Mouse (Mus musculus): ENCODE measurements at regions not wholly inside any gene's neighbourhood (a gene's known extent, or its start where the extent isn't known, plus 50 kb on each side); places are given as distances from the start of the nearest gene placed in this dataset.
A peak's percentile ranks its signal among the peaks of the same experiment; 100 is the strongest.

DNA sequence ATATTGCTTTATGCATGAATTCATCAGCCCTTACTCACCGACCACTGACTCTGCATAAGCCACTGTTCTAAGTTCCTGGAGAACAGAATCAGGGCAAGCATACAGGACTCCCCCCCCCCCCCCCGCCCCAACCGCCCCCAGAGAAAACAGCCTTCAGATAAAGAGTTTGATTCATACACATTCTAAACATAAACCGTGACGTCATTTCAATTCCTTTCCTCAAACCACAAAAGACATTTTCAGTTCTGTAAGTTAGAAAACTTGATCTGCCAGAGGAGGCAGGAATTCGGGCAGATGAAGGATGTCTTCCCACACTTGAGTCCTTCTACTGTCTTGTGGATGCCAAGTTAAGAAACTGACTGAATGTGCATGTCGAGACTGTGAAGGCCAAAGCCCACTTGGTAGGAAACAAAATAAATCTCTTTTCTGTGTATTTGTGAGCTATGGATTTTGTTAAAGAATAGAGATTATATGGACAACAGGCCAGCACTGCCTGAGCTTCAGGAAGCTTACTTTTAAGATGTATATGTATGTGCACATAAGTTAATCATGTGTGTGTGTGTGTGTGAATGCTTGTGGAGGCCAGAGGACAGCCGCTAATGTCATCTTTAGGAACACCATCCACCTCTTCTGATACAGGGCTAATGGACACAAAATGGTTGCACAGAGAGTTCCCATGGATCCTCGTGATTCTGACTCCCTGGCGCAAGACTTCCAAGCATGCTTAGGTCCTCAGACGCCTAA is 202.4 kb downstream of the Sox4 start:
- DNase-seq = no peak

DNA sequence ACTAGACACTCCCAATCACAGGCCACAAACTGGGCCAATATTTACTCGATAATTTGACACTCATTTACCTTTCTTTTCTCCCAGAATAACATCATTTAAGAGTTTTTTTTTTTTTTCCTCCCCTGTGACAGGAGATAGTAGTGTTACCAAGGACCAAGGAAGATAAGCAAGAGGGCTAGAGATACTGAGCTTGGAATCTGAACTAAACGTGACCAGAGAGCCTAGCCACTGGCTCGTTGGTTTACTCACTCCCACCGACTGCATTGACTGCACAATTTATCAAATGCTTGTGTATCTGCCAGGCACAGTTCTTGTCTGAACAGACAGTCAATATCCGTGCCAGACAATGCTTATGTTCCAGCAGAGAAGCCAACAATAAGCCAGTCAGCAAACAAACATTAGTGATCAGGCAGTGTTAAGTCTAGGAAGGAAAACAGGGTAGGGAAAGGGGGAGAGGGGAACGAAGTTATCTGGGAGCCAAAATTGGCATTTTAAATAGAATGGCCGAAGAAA is 213.3 kb downstream of the Sox4 start:
- DNase-seq = no peak

DNA sequence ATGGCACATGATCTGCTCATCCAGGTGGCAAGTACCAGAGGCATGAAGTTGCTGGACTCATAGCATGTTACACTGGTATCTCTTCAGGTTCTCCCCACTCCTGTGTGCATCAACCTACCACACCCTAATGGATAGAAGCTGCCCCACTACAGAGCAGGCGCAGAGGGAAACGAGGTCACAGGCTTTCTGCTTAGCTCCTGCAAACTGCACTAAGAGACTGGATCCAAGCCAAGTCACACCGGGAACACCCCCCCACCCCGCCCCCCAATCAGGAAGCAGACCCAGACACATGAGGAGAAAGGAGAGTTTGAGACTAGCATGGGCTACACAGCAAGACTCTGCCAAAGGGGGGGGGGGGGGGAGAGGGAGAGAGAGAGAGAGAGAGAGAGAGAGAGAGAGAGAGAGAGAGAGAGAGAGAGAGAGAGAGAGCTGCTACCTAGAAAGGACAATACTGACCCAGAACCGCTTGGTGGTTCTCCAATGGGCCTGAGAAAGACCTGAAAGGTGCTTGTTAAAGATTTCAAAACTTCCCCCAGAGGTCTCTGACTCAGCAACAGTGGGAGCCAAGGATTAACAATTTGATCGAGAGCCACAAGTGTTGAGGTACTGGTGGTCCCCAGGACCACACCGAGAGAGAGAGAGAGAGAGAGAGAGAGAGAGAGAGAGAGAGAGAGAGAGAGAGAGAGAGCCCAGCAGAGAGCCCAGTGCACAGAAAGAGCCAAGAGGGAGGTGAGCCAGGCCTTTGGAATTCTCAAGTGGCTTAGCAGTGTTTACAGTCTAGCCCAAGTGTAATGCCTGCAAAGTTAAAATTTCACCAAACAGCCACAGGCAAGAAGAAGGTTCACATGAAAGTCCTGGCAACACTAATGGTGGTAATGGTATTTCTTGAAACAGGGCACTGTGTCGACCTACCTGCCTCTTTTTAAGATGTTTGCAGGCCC is 215.1 kb downstream of the Sox4 start:
- peak; percentile 79 for DNase-seq

DNA sequence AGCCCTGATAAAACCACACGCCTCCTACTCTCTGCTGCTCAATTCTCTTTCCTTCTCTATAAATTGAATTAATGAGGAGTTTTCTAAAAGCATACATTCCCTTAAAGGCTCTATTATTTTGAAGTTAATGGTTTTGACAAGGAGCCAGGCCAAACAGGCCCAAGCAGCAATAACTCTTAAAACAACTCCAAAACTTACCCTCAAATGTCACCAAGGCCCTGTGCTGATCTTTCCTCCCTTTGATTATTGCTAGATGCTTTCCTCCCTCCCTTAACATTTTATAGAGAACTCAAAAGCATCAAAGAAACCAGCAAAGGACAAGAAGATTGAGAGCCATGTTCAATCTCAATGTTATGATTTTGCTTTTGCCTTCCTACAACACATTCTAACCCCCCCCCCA is 221.0 kb downstream of the Sox4 start:
- DNase-seq = no peak

DNA sequence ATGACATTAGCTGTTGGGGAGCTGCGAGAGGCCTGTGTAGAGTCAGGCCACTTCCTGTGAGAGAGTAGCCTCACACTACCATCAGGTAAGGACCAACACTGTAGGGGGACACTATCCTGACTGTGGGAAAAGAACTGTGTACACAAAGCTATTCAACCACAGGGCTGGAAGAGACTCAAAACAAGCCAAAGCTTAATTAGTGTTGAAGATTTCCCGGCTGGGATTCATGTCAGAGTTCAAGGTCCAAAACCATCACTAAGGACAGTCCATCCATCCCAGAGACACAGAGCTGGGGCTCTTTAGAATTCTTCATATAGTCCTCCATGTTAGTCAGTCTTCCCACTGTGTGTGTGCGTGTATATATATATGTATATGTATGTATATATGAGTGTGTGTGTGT is 221.5 kb downstream of the Sox4 start:
- peak; percentile 73 for DNase-seq

DNA sequence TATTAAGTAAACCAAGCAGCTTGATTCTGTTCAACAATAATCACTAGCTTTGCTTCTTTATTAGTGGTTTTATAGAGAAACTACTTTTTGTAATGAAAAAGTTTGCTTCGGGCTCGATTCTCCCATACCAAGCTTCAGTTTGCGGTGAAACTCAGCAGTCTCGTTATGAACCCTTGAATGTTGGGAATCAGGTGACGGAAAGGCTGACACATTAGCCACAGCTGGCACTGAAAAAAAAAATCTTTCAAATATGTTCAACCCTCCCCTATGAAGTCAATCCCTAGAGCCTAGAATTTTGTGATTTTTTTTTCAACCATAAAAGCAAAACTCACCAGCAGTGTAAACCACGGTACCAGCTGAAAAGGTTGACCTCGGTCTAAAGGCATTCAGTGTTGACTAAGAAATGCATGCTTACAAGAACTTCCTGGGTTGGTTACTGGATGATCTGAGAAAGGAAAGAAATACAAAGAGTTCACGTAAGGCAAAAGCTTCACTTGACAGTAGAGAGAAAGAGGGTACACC is 223.4 kb downstream of the Sox4 start:
- DNase-seq = no peak

DNA sequence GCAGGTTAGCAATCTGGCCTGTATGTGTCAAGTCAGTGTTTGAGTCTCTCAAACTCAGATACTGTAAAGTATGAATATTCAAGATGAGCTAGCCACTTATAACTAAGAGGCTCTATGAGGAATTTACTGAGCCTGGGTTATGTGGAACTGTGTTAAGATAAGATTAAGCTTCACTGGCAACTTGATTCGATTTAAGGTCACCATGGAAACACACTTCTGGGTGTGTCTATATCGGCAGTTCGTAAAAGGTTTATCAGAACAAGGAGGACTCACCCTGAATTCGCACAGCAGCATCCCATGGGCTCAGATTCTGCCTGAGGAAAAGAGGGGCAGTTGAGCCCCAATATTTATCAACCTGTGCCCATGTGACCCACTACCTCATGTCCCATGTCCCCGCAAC is 224.7 kb downstream of the Sox4 start:
- DNase-seq = no peak

DNA sequence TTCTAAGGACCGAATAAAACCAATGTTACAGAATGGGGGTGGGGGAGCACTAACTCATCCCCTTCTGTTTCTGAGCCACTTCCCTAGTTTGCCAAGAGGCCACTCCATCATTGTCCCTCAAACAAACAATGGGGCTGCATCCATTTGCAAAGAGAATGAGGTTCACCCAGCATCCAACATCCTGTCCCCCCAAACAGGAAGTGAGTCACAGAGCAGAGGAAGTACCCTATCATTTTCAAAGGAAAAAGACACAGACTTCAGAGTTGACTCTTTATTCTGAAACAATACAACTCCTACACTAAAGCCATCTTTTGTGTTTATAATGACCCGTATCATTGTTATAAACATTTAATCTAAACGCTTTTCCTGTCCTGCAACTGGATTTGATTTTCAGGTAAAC is 229.2 kb downstream of the Sox4 start:
- DNase-seq = peak; percentile 61

DNA sequence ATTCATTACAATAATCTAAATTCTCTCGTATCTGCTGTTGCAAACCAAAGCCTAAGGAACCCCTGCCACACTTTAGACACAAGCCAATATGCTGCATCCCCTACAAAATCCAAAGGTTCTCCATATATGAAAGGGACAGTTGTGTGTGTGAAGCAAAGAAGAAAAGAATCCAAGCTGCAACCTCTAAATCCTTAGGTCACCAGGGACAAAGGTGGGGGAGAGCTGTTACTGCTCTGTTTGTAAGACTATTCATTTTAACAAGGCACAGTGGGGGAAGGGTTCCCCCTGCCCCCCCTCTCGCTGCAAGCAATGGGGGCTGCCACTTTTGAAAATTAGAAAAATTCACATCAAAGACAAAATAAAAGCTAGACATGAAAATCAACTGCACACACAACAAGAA is 231.4 kb downstream of the Sox4 start:
- no peak for DNase-seq

DNA sequence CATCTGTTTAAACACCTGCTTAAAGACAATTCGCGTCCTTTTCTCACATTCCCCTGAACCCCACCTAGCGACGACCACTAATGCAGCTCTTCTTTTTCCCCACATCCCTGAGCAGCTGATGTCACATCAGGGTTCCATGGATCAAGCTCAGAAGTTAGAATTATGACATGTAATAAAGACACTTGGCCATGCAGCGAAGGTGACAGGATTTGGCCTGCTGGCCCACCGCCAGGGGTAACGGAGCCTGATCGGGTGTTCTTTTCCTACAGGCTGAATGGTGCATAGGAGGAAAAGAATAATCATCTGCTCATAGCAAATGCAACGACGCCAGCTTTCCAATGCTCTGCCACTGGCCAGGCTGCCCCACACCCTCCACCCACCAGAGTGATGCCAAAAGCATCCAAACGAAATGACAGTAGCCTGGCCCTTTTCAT is 231.9 kb downstream of the Sox4 start:
- no peak for DNase-seq

DNA sequence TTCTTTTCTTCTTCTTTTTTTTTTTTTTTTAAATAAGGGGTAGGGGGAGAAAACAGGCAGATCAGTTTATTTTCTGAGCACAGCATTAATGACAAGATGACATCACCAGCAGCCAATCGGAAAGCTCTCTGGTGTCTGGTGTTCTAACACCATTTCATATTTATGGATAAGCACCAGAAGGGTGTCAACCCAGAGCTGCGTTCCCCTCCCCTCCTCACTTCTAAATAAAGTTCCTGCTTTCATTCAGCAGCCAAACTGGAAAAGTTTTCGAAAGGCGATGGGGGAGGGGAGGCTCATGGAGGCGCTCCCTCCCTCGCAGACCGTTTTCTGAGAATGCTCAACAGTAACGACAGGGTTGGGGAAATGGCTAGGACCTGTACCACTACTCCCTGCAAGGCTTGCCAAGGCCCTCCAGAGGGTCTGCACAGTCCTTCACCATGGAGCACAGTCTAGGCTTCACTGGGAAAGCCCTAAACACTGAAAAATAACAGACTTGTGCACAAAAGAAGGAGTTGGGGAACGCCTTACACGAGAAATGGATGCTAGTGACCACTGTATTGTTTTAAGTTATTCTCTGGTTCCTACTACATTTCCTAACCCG is 232.8 kb downstream of the Sox4 start:
- no peak for DNase-seq

DNA sequence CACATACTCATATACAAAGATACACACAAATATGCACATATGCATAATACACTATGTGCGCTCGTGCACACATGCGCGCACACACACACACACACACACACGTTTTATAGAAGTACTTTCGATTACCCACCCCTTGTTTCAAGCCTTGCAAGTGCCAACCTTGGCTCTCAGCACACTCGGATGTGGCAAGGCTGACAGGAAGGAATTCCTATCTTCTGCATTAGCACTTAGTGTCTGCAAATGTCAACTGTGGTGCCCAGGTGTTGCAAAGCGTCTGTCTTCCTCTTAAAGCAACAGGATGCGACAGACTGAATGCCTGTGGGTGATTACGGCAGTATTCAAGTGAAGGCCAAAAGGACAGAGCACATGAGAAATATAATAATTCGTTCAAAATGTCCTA is 233.3 kb downstream of the Sox4 start:
- no peak for DNase-seq

DNA sequence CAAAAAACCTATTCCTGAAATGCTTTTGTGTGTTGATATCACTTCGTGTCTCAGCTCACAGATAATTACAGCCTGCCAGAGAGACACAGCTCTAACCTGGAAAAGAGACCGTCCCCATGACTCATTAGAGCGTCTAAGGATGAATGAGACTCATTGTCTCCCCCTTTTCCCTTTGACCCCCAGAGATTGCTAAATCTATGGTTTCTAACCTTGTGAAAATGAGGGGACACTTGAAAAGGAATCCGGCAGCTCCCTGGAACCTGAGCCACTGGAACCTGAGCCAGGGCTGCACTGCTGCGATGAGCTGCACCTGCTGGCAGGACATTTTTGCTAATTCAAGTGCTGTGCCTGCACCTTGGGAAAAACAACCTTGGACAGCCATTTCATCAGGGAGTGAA is 234.6 kb downstream of the Sox4 start:
- DNase-seq = no peak

DNA sequence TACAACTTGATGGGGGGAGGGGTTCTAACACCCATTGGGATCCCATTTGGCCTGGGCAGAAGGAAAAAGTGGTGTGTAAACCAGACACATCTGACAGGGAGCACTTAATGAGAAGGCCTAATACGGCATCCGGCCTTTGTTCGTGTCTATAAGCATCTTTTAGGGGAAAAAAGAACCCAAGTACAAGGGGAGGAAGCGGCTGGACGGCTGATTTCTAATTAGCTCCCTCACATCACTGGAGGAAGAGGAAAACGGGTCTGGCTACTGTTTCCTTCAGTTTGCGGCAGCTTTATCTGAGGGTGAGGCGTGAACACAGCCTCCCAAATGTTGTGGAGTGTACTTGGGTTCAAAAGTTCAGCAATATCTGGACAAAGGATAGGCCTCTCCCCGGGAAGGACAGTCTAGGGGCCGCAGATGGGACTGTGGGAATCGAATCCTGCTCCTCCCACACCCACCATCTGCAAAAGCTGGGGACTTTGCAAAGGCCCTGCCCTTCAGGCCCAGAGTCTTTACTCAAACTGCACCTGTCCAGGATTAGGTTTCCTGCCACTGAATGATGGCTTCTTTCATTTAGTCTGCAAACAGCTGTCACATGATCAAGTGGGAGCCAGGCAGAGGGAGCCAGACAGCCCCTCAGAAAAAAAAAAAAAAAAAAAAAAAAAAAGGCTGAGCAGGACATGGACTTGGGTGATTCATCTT is 235.2 kb downstream of the Sox4 start:
- DNase-seq = peak; percentile 42

DNA sequence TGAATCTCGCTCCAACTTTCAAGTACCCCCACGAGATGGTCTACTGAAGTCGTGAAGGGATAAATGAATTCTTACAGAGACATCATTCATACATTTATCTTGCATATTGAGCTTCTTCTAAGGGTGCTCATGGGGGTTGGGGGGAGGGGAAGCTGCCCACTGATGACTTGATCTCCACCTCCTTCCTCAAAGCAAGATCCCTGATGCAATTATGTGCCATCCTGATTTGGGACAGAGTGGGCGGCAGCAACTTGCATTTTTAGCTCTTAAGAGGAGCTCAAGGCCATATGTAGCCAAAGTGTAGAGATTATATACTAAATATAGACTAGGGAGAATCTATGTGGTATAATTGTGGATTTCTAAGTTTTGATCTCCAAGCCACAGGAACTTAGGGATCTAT is 236.1 kb downstream of the Sox4 start:
- DNase-seq = no peak

DNA sequence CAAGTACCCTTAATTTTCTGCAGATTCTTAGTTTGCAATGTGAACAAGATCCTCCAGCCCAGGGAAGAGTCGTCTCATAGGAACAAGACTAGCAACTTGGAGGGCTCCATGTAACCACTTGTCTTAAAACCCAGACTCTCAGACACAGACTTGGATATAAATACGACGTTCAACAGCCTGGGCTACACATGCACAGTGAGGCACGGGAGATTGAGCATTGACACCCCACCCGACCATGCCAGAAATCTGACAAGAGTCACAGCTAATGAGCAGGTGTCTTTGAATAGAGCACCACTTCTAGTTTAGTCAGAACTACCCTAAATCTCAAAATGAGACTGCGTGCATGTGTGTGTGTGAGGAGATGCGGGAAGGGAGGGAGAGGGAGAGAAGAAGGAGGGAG is 243.5 kb downstream of the Sox4 start:
- DNase-seq = no peak

DNA sequence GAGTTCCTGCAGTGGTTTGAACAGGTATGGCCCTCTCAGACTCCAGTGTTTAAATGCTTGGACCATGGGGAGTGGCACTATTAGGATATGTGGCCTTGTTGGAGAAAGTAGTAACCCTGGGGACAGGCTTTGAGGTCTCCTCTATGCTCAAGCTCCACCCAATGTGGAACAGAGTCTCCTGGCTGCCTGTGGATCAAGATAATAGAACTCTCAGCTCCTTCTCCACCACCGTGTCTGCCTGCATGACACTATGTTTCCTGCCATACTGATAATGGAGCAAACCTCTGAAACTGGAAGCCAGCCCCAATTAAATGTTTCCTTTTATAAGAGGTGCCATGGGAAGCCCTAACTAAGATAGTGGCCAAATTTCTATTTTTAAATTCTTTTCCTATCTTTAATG is 252.2 kb downstream of the Sox4 start:
- DNase-seq = no peak

DNA sequence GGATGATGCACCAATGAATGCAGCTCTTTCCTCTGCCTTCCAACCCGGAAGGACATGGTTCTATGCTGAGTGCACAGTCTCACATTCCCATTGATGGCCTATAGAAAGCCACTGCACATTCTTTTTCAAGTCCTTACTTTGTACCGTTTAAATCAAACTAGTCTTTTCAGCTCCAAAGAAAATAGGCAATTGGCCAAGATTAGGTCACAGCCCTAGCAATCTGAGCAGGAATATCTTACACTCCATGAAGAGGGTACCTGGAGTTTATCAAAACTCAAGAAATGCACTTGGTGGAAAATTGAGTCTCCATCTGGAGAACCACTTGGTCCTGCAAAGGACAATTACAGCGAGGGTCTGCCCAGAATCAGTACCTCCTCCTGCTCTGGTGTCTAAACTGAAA is 253.4 kb downstream of the Sox4 start:
- DNase-seq = no peak

DNA sequence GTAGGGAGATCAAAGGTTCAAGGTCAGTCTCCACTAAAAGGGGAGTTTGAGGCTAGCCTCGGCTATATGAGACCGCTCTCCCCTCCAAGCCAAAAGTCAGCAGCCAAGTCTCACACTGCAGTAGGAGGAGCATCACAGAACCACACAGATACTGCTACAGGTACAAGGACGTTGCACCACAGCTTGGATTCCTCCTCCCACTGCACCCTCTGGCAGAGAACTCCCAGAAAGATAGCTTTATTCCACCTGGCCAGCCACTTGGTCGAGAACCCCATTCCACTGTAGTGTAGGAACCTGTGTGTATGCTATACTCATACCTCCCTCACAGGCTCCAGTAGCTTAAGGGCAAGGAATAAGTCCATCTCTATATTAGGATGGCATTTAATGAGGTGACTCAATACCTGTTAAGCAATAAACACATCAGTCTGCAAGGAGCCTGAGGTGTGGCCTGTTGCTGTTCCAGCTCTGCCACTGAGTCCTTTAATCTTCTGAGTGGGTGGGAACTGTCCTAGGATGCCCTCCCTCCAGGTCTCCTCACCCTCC is 254.0 kb downstream of the Sox4 start:
- DNase-seq = no peak

DNA sequence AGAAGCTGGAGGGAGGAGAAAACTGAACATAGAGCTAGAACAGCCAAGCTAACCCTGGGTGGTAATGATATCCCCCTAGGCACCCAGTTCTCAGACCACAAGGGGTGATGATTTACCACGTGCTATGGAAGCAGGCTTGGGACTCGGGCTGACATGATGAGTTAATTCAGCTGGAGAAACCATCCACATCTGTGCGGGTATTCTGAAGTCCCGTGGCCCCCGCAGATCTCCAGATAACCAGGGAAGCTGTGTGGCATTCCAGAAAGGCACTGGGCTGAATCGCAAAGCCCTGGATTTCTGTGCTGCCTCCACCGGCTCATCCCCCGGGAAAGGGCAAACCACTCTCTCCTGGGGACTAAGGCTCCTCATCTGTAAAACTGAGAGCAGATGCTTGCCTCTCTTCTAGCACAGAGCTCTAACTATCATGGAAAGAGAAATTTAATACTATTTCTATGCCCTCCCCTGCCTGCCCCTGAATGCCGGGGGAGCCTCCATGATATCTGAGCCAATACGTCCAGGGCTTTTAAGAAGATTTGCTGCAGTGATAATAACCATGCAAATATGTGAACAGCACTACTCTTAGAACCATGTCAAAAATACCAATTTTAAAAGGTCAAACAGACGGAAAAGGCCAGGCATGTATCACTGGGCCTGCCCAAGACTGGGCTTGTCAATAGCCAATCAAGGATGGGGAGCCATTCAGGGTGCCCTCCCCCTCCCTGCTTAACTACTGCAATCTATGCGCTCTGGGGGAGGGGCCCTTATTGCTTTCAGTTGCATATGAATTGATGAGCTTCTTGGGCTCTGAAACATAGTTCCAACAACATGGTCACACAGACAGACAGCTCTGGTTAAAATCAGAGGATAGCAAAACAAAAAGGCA is 255.5 kb downstream of the Sox4 start:
- DNase-seq = no peak

DNA sequence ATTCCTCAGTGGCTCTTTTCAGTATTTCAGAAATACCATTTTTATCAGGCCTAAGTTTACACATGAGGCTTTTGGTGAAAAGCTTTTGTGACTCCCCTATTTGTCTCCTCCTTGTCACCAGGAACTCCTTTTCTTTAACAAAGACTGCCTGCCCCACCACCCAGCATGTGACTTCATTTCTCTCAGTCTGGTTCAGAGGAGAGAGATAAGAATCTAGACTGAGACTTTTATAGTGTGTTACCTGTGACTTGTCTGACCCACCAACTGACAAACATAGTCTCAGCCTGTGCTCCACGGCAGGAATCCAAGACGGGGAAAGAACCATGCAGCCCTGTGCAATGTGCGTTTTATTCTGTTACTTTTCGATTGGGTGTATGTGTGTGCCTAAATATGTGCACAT is 260.4 kb downstream of the Sox4 start:
- DNase-seq = no peak
